Mouse (Mus musculus): ENCODE results near the gene Olfr251.
"Not testable (repeated sequence)": the region's sequence is repeated elsewhere in the genome, so short reads cannot be mapped to it uniquely, and the experiment has no call there.

The Olfr251 gene

DNA sequence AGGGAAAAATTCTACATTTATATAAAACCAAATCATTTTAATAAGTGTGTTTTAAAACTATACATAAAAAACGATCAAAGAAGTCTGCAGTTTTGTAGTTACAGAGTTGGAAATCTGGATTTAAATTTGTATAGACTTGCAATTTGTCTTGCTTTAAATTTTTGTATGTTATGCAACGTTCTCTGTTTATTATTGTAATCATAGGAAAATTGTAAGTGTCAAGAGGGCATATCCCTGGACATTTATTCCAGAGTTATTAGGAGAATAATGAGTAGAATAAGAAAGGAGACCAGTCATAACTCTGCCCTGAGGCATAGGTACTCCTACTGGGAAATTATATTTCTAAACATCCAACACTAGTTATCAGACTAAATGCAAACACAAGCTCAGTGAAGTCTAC, at the start of gene Olfr251:
Olfr251 (plus strand) TSS at position 301 of the 400 bp plus-strand sequence.
- DNase-seq (ENCODE audit: low spot score) = no peak

DNA sequence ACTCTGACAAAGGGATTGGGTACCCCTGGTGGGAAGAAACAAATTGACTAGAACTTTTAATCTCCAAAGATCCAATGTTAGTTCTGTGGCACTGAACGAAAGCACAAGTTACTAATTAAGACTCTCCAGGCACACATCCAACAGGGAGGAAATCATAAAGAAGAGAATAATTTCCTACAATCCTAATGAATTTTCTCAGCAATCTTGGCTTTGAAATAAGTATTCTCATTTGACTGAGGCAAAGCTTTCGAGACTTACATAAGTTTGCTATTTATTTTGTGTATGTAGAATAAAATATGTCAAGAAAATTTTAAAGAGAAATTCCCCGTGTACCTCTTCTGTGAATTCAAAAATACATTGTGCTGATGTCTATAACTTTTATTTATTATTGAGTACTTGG, 48.1 kb upstream of the Olfr251 start, which contains the start of gene Olfr25:
Olfr25 (plus strand) TSS at position 301 of the 400 bp plus-strand sequence.
- no peak for DNase-seq (ENCODE audit: low spot score)

DNA sequence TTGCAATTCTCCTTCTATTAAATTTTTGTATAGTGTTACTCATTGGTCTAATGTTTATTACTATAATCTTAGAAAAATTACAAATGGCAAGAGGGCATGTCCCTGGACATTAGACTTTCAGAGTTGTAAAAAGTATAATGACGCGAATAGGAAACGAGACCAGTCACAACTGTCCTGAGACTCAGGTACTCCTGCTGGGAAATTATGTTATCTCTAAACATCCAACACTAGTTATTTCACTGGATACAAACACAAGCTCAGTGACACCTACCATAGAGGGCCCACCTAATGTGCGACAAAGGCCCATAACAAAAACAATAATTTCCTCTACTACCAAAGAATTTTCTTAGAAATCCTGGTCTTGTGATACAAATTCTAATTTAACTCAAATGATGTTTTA, 28.8 kb upstream of the Olfr251 start, which contains the start of gene Olfr898:
Olfr898 (plus strand) TSS at position 301 of the 400 bp plus-strand sequence.
- DNase-seq (ENCODE audit: low spot score) = no peak

DNA sequence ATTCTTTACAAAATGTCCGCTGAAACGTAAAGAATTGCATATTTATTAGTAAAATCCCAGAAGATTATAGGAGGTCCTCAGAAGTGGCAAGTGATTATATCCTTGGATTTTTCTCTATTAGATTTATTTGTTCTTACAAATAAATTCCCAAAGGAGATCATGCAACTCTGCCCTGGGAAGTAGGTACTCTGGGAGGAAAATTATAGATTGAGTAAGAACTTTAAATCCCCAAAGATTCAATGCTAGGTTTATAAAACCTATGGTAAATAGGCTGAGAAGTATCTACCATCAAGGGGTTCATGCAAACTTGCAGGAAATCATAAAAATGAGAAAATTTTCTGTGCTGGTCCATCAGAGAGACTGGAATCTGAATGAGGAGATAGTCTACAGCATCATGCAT, 10.3 kb upstream of the Olfr251 start, which contains the start of gene Olfr250:
Olfr250 (plus strand) TSS at position 301 of the 400 bp plus-strand sequence.
- DNase-seq (ENCODE audit: low spot score) = no peak

DNA sequence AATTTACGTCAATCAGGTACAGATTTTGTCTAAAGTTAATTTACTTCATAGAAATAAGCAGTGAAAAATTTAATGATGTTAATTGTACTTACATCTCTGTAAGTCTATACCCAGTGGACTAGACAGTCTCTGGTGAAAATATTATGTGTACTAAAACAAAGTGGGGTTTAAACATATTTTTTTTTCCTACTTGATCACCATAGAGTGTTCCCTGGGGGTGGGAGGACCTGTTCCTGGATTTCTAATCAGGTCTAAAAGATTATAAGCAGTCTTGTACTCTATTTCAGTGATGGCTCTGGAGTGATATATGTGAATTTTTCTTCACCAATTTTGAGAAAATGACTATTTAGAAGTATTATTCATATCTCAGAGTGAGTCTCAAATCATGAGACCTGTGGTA, 24.5 kb downstream of the Olfr251 start, which contains the start of gene Olfr147:
Olfr147 (plus strand) TSS at position 301 of the 400 bp plus-strand sequence.
- DNase-seq (ENCODE audit: low spot score) = no peak

DNA sequence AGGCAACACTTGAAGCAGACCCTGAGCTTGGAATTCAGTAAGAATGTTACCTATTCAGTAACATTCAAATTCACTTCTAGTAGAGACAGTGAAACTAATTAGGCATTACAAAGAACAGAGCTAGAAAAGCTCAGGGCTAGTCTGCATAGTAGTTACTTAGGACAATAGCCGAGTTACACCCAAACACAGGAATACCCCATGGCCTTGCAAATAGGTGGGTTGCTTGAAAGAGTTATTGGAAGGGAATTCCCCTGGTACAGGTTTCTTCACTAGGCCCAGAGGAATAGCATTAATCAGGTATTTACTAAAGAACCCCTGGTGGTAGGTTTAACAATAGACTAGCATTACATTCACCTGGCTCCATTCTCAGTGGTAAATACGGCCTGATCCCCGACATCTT, 30.6 kb downstream of the Olfr251 start:
- not testable (repeated sequence) for DNase-seq (ENCODE audit: low spot score)

DNA sequence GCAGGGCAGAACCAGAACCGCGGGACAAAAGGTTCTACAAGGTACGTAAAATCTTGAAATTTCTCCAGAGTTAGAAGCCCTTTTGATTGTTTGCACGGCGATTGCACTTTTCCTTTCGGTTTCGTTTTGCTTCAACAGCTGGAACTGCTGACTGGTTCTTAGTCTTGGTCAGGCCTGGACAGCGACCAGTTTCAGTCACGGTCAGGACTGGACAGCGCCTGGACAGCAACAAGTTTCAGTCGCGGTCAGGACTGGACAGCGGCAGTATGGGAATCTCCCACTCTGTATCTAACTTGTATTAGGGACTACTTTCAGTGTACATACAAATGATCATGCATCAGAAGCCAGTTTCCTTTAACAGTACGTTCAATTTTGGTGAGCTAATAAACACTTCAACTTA, 36.6 kb downstream of the Olfr251 start:
- DNase-seq (ENCODE audit: low spot score) = not testable (repeated sequence)

DNA sequence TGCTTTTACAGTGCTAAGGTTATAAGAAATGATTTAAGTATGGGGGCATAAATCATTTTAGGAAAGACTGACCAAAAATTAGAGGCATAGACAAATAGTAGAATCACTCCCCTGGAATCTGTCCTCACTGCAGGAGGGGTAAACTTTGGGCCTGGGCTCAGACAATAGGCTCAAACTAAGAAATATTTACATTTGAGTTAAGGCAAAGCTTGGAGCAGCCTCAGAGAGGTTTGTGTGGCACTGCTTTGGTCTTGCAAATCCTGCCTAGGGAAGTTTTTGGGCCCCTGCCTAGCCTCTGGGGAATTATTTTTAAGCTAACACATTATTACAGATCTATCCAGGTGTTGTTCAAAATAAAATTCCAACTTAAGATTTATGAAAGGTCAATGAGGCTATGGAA, 46.9 kb downstream of the Olfr251 start:
- no peak for DNase-seq (ENCODE audit: low spot score)

DNA sequence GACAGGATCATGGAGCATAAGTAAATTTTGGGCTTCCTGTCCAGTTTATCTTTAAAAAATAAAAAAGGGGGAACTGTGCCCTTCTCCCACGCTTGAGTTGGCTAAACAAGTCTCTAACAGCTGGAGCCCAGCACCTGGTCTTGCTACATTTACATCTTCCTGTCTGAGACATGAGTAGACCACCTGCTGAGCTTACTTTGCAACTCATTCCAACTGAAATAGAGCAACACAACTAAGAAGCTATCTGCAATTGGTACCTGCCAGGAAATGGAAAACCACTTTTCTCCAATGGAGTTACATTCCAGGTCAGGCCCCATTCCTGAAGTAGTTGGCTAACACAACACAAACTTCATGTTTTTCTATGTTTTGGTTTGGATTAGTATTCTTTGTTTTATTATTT, 50.1 kb downstream of the Olfr251 start:
- no peak for DNase-seq (ENCODE audit: low spot score)

DNA sequence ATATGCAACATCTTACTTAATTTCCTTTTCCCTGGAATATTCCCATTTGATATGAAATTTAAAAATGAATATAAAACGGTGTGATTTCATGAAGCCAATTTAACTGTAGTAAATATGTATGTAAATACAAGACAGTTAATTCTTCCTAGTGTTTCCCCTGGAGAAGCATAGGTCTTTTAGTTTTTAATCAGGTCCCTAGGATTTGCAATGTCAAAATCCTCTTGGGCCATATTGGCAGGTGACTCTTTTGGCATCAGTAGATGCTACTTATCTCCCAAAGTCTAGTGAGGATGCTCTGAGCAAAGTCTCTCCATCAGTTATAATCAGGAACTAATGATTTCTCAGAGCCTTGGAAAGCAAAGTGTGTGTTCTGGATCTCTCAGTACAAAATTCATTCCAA, 52.3 kb downstream of the Olfr251 start, which contains the start of gene Olfr901:
Olfr901 (plus strand) TSS at position 301 of the 400 bp plus-strand sequence.
- DNase-seq (ENCODE audit: low spot score) = no peak
